Mouse (Mus musculus): Measurements from ENCODE around the gene Ccr1. TPM values are rescaled to one million over a fixed set of nuclear protein-coding genes. Genes with fewer than 3 reads are reported as not detected.

Ccr1 gene
- not detected in 2 replicates for polyA plus RNA-seq (2012)

DNA sequence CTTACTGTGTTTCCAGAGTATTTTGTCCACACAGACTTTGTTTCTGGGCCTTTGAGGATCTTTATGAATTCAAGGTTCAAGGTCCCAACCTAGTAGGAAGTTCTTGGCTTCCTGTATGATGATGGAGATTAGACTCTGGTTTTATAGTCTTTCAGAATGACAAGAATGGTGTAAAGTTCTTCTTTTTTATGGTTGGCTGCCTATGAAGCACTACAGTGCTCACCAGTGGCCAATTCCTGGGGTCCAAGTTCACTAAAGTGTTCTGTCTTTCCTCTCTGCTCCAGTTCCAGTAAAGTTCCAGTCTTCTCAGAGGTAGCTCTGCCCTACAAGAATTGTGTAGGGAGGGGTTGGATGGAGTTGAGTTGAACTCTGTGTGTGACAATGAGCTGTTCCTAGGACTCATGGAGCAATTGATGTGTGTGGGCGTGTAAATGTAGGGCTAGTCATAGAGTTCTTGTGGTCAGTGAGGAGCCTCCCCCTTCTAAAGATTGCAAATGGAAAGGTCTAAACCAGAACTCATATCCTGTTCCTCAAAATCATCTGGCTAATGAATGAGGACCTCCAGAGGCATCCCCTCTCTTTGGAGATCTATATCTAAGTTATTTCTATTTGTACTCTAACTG, at the start of gene Ccr1:
Gene Ccr1 (minus strand): TSS at position 403 of the 623 bp plus-strand sequence.
- Histone ChIP-seq H3K4me1 (ENCODE audit: control insufficient read depth) (peaks cover 13% of the 10 kb centered on the region), H3K27me3 (ENCODE audit: control insufficient read depth) (no peaks in the 10 kb centered on the region), H3K4me3 (replicated peaks) (no peak within 1 kb of the TSS), H3K9me3 (ENCODE audit: control insufficient read depth, low read length) (no peaks in the 10 kb centered on the region), H3K36me3 (ENCODE audit: control insufficient read depth) (no peaks in the 10 kb centered on the region)
- TF ChIP-seq TAL1 (IDR thresholded peaks at IDR 0.05; ENCODE audit: low read length): no peak
- no peak for TF ChIP-seq GATA1 (IDR thresholded peaks at IDR 0.05; ENCODE audit: low read length)

DNA sequence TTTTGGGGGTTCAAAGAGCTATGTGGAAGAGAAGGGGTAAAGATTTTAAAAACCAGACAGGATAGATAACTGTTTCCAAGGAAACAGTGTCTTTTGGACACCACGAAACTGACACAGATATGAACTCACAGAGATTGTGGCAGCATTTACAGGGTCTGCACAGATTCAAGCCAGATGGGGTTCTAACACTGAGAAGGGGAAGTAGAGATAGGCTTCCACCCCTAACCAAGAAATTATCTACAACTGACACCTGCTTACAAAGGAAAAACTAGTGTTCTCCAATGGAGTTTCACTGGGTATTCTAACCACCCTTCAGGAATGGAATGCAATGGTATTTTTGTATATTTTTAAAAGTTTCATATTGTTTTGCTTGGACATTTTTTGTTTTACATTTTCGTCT, 47.6 kb upstream of the Ccr1 start:
- Histone ChIP-seq H3K9me3 (ENCODE audit: control insufficient read depth, low read length) (no peaks in the 10 kb centered on the region), H3K27me3 (ENCODE audit: control insufficient read depth) (peaks cover 28% of the 10 kb centered on the region), H3K4me1 (ENCODE audit: control insufficient read depth) (peaks cover 11% of the 10 kb centered on the region), H3K36me3 (ENCODE audit: control insufficient read depth) (no peaks in the 10 kb centered on the region), H3K4me3 (replicated peaks) (no peak overlapping the region)
- TF ChIP-seq TAL1 (IDR thresholded peaks at IDR 0.05; ENCODE audit: low read length): no peak
- TF ChIP-seq GATA1 (IDR thresholded peaks at IDR 0.05; ENCODE audit: low read length): no peak

DNA sequence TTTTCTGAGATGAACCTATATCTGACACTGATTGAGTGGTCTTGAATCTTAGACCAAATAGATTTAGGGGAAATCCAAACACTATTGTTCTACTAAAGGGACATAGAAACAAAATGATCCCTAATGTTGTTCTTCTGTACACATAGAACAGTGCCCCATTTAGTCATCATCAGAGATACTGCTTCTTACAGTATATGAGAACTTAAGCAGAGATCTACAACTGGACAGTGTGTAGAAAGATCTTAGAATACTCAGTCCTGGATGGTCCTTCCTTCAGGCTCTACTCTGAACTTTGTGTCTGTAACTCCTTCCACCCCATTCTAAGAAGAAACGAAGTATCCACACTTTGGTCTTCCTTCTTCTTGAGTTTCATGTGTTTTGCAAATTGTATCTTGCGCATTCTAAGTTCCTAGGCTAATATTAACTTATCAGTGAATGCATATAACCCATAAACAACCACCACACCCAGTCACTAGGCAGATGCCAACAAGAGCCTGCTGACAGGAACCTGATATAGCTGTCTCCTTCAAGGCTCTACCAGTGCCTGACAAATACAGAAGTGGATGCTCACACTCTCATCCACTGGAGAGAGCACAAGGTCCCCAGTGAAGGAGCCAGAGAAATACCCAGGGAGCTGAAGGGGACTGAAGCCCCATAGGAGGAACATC, 46.6 kb upstream of the Ccr1 start:
- TF ChIP-seq GATA1 (IDR thresholded peaks at IDR 0.05; ENCODE audit: low read length): no peak
- TF ChIP-seq TAL1 (IDR thresholded peaks at IDR 0.05; ENCODE audit: low read length): no peak

DNA sequence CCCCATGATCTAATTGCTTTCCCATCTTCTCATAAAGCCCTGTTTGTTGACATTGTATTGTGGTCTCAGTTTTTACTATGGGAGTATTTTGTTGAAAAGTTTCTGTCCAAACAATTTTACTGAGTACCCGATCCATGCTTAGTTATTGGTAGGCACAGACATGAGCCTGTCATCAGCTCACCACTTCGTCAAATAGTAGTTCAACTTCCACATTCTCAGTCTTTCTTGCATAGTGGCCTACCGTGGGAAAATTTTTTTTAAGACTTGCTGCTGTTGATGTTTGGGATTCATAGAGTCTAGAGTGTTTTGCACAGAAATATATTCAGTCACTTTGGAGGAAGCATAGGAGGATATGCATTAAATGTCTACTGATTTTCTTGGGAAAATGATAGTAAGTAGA, 44.8 kb upstream of the Ccr1 start:
- Histone ChIP-seq H3K9me3 (ENCODE audit: control insufficient read depth, low read length) (no peaks in the 10 kb centered on the region), H3K27me3 (ENCODE audit: control insufficient read depth) (peaks cover 24% of the 10 kb centered on the region), H3K4me1 (ENCODE audit: control insufficient read depth) (peaks cover 11% of the 10 kb centered on the region), H3K4me3 (replicated peaks) (no peak overlapping the region), H3K36me3 (ENCODE audit: control insufficient read depth) (no peaks in the 10 kb centered on the region)
- TF ChIP-seq TAL1 (IDR thresholded peaks at IDR 0.05; ENCODE audit: low read length) (no peak), GATA1 (IDR thresholded peaks at IDR 0.05; ENCODE audit: low read length) (no peak)

More for the DNA sequence above, 46.6 kb upstream of the Ccr1 start:
- no peaks in the 10 kb centered on the region for H3K36me3 ChIP-seq (ENCODE audit: control insufficient read depth)
- no peaks in the 10 kb centered on the region for H3K9me3 ChIP-seq (ENCODE audit: control insufficient read depth, low read length)
- peaks cover 11% of the 10 kb centered on the region for H3K4me1 ChIP-seq (ENCODE audit: control insufficient read depth)
- peaks cover 28% of the 10 kb centered on the region for H3K27me3 ChIP-seq (ENCODE audit: control insufficient read depth)
- no peak overlapping the region for H3K4me3 ChIP-seq (replicated peaks)

DNA sequence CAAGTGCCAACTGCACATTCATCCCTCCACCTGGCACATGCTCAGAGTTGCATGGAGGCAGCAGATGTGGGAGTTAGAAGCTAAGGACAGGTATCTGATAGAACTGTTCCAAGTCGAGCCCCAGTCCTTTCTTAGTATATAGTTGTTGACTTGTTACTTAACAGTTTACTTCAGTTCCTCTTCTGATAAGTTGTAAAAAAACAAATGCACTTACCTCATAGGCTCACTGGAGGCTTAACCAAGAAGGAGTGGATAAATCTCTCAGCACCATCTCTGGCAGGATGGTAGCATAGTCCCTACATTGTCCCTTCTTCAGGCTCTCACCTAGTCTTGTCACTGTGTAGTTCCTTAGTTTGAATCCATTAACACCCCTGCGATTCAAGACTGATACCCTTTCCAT, 44.2 kb upstream of the Ccr1 start:
- no peaks in the 10 kb centered on the region for H3K9me3 ChIP-seq (ENCODE audit: control insufficient read depth, low read length)
- TF ChIP-seq TAL1 (IDR thresholded peaks at IDR 0.05; ENCODE audit: low read length) (no peak), GATA1 (IDR thresholded peaks at IDR 0.05; ENCODE audit: low read length) (no peak)
- H3K4me3 ChIP-seq (replicated peaks): no peak overlapping the region
- peaks cover 11% of the 10 kb centered on the region for H3K4me1 ChIP-seq (ENCODE audit: control insufficient read depth)
- no peaks in the 10 kb centered on the region for H3K36me3 ChIP-seq (ENCODE audit: control insufficient read depth)
- peaks cover 24% of the 10 kb centered on the region for H3K27me3 ChIP-seq (ENCODE audit: control insufficient read depth)

DNA sequence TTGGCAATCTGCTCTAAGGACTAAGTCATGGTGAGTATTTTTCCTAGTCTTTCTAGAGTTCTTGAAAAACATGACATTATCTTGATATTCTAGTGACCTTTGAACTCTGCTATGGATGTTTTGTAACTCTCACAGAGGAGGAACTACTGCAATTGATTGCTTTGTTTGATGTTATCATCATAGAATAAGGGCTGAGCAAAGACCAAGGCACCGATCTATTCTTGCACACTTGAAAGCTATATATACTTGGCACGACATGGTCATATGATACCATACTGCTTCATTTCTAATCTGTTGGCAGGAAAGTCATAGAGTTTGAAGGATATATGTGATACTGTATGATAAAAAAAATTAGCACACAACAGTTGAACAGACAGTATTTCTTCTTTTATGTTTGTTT, 31.3 kb upstream of the Ccr1 start:
- no peaks in the 10 kb centered on the region for H3K9me3 ChIP-seq (ENCODE audit: control insufficient read depth, low read length)
- H3K4me3 ChIP-seq (replicated peaks): no peak overlapping the region
- no peak for TF ChIP-seq TAL1 (IDR thresholded peaks at IDR 0.05; ENCODE audit: low read length)
- TF ChIP-seq GATA1 (IDR thresholded peaks at IDR 0.05; ENCODE audit: low read length): no peak
- no peaks in the 10 kb centered on the region for H3K36me3 ChIP-seq (ENCODE audit: control insufficient read depth)
- no peaks in the 10 kb centered on the region for H3K27me3 ChIP-seq (ENCODE audit: control insufficient read depth)
- peaks cover 12% of the 10 kb centered on the region for H3K4me1 ChIP-seq (ENCODE audit: control insufficient read depth)

DNA sequence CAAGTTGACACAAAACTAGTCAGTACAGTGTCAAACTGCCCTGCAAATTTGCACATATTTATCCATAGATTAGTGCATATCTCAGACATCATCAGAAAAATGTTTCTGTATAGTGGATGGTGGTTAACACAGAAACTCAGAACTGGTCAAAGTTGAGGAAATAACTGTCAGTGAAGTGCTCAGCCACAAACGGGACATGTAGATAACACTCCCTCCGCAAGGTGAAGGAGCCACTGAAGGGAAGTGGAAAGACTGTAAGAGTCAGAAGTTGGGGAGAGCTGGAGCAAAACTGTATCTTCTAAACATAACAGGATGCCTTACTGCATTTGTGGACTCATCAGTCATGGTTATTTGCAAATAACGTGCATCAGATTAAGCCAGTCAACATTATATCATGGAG, 29.2 kb upstream of the Ccr1 start:
- no peaks in the 10 kb centered on the region for H3K9me3 ChIP-seq (ENCODE audit: control insufficient read depth, low read length)
- TF ChIP-seq GATA1 (IDR thresholded peaks at IDR 0.05; ENCODE audit: low read length) (no peak), TAL1 (IDR thresholded peaks at IDR 0.05; ENCODE audit: low read length) (no peak)
- H3K36me3 ChIP-seq (ENCODE audit: control insufficient read depth): no peaks in the 10 kb centered on the region
- no peak overlapping the region for H3K4me3 ChIP-seq (replicated peaks)
- no peaks in the 10 kb centered on the region for H3K27me3 ChIP-seq (ENCODE audit: control insufficient read depth)
- H3K4me1 ChIP-seq (ENCODE audit: control insufficient read depth): peaks cover 12% of the 10 kb centered on the region

DNA sequence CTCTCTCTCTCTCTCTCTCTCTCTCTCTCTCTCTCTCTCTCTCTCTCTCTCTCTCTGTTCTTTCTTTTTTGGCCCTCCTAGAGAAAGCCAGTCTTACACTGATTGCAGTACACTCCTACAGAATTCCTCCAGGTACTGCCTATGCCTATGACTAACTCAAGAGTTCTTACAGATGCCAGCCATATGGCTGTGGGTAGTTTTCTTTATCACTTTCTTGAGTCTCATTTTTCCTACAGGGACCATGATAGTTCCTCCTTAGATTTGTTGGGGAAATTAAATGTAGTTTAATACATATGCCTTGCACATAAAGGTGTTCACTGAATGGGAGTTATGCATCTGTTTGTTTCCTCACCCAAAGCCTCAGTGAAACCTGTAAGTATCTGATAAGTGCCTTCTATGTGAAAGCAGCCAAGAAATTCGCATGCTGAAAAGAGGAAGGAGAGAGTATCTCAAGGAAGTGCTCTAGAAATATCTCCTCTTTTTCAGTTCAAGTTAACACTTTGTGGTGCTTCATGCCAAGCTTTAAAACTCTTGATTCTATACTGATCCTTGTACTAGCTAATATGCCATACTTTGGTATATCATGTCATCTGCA, 22.9 kb upstream of the Ccr1 start:
- Histone ChIP-seq H3K9me3 (ENCODE audit: control insufficient read depth, low read length) (no peaks in the 10 kb centered on the region), H3K4me1 (ENCODE audit: control insufficient read depth) (peaks cover 12% of the 10 kb centered on the region), H3K36me3 (ENCODE audit: control insufficient read depth) (no peaks in the 10 kb centered on the region), H3K27me3 (ENCODE audit: control insufficient read depth) (no peaks in the 10 kb centered on the region), H3K4me3 (replicated peaks) (no peak overlapping the region)
- no peak for TF ChIP-seq TAL1 (IDR thresholded peaks at IDR 0.05; ENCODE audit: low read length)
- TF ChIP-seq GATA1 (IDR thresholded peaks at IDR 0.05; ENCODE audit: low read length): no peak

DNA sequence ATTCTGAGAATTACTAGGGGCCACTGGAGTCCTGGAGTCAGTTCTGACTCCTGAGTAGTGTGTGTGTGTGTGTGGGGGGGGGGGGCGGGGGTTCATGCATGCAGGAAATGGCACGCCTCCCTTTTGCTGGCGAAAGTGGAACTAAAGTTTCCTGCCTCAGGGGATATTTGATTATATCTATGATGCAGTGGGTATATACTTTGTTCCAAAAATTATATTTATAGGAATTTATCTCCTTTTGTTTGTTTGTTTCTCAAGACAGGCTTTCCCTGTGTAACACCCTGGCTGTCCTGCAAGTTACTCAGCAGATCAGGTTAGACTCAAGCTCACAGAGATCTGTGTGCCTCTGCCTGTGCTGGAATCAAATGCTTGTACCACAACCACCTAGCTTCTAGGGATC, 21.2 kb upstream of the Ccr1 start:
- peaks cover 28% of the 10 kb centered on the region for H3K4me1 ChIP-seq (ENCODE audit: control insufficient read depth)
- no peaks in the 10 kb centered on the region for H3K36me3 ChIP-seq (ENCODE audit: control insufficient read depth)
- no peaks in the 10 kb centered on the region for H3K9me3 ChIP-seq (ENCODE audit: control insufficient read depth, low read length)
- no peaks in the 10 kb centered on the region for H3K27me3 ChIP-seq (ENCODE audit: control insufficient read depth)
- TF ChIP-seq TAL1 (IDR thresholded peaks at IDR 0.05; ENCODE audit: low read length) (no peak), GATA1 (IDR thresholded peaks at IDR 0.05; ENCODE audit: low read length) (no peak)
- no peak overlapping the region for H3K4me3 ChIP-seq (replicated peaks)
